Mouse (Mus musculus) limb, embryonic 10.5 days (tissue): ENCODE results near the gene Scgb1b7. TPM values are rescaled to one million over a fixed set of nuclear protein-coding genes. Genes with fewer than 3 reads are reported as not detected.
"Not testable (repeated sequence)": the region's sequence is repeated elsewhere in the genome, so short reads cannot be mapped to it uniquely, and the experiment has no call there.

Source experiments
- DNase-seq: peaks from one replicate; pipeline ENCODE4 v3.0.0-alpha.2; 2017; ENCODE audit warnings: low spot score
- H3K27ac ChIP-seq: fragments of 300-500 bp; sonication (generic); 2 replicates; pipeline ENCODE4 v1.5.1; 2016; ENCODE audit warnings: mild to moderate bottlenecking
- H3K27me3 ChIP-seq: fragments of 300-500 bp; sonication (generic); 2 replicates; pipeline ENCODE4 v1.6.1; 2016; ENCODE audit warnings: low read depth, mild to moderate bottlenecking; ENCODE audit not compliant: poor library complexity, severe bottlenecking
- H3K36me3 ChIP-seq: fragments of 300-500 bp; sonication (generic); 2 replicates; pipeline ENCODE4 v1.6.1; 2016; ENCODE audit warnings: mild to moderate bottlenecking, moderate library complexity
- H3K4me1 ChIP-seq: fragments of 300-500 bp; sonication (generic); 2 replicates; pipeline ENCODE4 v1.6.1; 2016
- H3K4me3 ChIP-seq: fragments of 300-500 bp; sonication (generic); 2 replicates; pipeline ENCODE4 v1.5.1; 2016; ENCODE audit warnings: mild to moderate bottlenecking, moderate library complexity
- H3K9me3 ChIP-seq: fragments of 300-500 bp; sonication (generic); replicated peaks from 2 replicates; pipeline ENCODE4 v1.6.1; 2016; ENCODE audit warnings: mild to moderate bottlenecking
- WGBS: fragments of 180-500 bp; shearing (Covaris S2); methylation state at CpG from one replicate; pipeline ENCODE4 v1.1.7; 2016; 5-methylcytosine and 5-hydroxymethylcytosine counted together
- polyA plus RNA-seq: library from polyadenylated mRNA; unstranded; fragments of >200 nt; fragmentation: Nextera tagmentation; extraction: Ambion mirVana; gene quantifications from 2 replicates; pipeline ENCODE4 v1.2.1, GENCODE M21; 2016

The Scgb1b7 gene
- not detected in 2 replicates for polyA plus RNA-seq

- H3K36me3 ChIP-seq, H3K4me3 ChIP-seq, H3K9me3 ChIP-seq, H3K27ac ChIP-seq, H3K27me3 ChIP-seq, DNase-seq, H3K4me1 ChIP-seq: not testable (repeated sequence)
- 89% methylated on average over 5 of the region's 5 CpGs for WGBS
These were observed at the start of gene Scgb1b7 for GRCm38 (mm10) chr7:31712365-31712764. Scgb1b7 (plus strand) TSS chr7:31712665.

- not testable (repeated sequence) for H3K36me3 ChIP-seq, H3K4me3 ChIP-seq, DNase-seq, H3K4me1 ChIP-seq, H3K27me3 ChIP-seq, H3K9me3 ChIP-seq, H3K27ac ChIP-seq
These were observed 6.8 kb upstream of the Scgb1b7 start, which contains the start of gene Scgb2b7 for GRCm38 (mm10) chr7:31705657-31706056. Scgb2b7 (minus strand) TSS chr7:31705757.

Other genes starting within 250 kb of the Scgb1b7 start
- gene Scgb2b7, start 6.9 kb upstream of the Scgb1b7 start, polyA plus RNA-seq, result not detected in 2 replicates